Mouse (Mus musculus): ENCODE results near the gene Sema3g. TPM values are rescaled to one million over a fixed set of nuclear protein-coding genes. Genes with fewer than 3 reads are reported as not detected.

Sema3g gene
- total RNA-seq, 2 experiments from 2014 or later: 7.2 to 8.7 TPM

DNA sequence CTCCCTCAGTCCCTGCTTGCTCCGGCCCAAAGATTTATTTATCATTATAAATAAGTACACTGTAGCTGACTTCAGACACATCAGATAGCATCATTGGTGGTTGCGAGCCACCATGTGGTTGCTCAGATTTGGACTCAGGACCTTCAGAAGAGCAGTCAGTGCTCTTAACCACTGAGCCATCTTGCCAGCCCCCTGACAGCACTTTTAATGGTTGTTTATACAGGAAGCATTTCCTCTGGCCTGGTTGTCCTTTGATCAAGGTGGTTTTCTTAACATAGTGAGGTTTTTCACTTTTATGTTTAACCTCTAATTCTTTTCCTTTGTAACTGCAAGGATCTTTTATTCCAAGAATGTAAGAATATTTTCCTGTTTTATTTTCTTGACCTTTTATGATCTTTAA, 23.2 kb upstream of the Sema3g start:
- intact Hi-C loops (cut with DNase I; ENCODE audit: low total_unique reads): no loop called here
- no peak for DNase-seq

DNA sequence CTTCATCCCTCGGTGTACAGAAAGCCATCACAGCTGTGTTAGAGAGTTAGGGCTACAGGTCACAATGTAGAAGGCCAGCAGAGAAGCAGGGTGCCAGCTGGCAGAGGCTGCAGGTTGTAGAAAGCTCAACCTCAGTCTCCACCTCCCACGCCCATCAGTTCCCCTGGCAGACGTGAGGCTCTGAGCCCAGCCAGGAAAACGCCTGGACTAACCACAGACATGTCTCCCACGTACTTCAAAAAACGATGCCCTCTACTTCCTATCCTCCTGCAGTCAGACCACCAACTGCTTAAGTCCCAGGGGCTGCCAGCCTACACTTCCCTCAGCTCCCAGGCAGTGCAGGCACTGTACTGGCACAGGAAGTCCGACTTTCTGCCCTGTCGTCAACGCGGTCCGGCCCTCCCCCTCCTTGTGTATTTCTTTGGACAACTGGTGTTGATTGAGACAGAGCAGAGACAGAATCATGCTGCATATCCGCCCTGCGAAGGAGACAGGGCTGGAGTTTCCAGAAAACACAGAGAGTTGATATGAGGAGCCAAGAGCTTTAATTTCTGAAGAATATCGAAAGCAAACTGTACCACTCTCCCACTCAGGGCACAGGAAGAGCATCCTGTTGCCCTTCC, 22.7 kb upstream of the Sema3g start:
- intact Hi-C loops (cut with DNase I; ENCODE audit: low total_unique reads): no loop called here
- peak; percentile 87 for DNase-seq

DNA sequence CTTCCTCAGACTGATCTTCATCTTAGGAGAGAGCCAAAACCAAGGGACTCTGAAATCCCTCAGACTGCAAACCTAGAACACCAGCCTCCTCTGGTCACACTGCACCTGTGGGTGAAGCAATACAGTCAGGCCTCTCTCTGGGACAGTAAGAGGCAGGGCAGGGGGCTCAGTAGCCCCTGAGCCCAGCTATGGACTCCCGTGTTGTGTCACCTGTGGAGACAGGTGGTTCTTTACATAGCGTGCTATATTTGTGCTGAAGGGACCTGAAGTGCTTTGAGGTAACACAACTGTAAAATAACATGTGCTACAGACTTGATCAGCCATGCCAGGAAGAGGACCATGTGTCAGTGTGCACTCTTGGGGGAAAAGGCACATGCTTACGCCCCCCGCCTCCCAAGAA, 22.1 kb upstream of the Sema3g start:
- intact Hi-C loops (cut with DNase I; ENCODE audit: low total_unique reads): no loop called here
- DNase-seq: no peak

DNA sequence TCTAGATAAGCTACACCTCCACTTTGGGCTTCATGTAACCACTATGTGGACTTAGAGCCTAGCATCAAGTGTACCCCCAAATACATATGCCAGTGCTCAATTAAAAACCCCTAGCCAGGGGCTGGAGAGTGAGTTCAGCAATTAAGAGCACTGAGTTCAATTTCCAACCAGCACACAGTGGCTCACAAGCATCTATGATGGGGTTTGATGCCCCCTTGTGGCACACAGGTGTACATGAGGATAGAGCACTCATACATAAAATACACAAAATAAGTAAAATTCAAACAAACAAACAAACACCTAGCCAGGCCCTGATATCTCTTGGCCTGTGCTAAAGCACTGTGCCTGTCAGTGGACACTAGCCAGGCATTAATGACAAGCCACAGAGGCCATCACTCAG, 21.7 kb upstream of the Sema3g start:
- intact Hi-C loops (cut with DNase I; ENCODE audit: low total_unique reads): no loop called here
- DNase-seq: no peak

DNA sequence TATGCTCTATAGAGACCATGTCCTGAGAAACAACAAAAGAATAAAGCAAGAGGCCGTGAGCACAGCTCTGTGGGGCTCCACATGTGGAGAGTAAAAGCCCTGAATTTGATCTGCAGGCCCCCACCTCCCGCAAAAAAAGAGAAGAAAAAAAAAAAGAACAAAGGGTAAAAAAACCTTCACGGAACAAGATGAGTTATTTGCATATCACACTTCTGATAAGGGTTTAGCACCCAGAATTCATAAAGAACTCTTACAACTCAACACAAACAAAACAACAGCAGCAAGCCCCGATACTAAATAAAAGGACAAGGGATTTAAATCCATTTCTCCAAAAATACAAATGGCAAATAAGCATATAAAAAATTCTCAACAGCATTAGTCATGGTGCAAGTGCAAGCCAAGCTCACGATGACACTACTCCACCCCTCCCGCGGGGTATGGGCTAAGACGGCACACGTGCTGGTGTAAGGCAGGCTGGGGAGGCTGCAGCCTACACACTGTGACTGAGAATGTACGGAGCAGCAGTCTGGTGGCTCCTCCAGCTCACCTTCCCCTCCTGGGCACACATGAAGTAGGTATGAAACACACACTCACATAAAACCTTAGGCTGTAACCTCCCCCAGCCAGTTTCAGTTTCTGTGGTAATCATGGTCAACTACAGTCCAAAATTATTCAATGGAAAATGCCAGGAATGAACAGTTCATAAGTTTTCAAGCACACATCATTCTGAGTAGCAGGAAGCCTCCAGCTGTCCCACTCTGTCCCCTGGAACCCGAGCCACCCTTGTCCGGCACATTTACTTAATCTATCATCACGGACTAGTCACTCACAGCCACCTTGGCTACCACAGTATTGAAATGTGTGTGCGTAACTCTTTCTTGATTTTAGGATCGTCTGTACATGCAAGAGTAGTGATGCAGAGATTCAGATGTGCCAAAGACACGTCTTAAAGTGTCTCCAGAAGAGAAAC, 19.8 kb upstream of the Sema3g start:
- DNase-seq: peak; percentile 66
- intact Hi-C loops (cut with DNase I; ENCODE audit: low total_unique reads): no loop called here

DNA sequence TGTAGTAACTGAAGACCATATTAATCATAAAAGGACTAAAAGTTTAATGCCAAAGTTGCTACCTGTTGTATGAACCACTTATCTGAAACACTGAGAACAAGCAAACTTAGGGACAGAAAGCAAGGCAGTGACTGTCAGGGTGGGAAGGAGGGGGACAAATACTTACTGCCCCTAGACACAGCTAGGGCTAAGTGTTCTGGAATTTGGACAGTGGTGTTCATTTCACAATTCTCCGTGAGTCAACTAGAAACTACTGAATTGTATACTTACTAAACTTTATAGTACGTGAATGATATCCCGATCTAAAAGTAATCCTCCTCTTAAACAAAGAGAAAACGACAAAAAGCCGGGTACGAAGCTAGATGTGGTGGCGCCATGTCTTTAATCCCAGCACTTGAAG, 18.1 kb upstream of the Sema3g start:
- intact Hi-C loops (cut with DNase I; ENCODE audit: low total_unique reads): no loop called here
- no peak for DNase-seq

DNA sequence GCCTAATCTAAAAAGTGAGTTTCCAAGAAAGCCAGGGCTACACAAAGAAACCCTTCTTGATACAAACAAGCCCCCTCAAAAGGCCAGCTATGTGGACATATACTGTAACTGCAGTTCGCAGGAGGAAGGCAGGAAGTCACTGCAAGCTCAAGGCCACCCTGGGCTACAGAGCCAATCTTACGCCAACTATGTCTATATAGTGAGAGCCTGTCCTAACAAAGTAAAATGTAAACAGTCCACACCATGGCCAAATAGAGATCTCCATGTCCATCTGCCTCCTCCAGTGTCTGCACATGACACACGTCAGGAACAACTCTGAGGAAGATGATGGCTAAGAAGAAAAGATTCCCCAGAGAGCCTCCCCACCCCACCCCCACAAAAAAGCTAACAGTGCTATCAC, 17.6 kb upstream of the Sema3g start:
- intact Hi-C loops (cut with DNase I; ENCODE audit: low total_unique reads): no loop called here
- no peak for DNase-seq

DNA sequence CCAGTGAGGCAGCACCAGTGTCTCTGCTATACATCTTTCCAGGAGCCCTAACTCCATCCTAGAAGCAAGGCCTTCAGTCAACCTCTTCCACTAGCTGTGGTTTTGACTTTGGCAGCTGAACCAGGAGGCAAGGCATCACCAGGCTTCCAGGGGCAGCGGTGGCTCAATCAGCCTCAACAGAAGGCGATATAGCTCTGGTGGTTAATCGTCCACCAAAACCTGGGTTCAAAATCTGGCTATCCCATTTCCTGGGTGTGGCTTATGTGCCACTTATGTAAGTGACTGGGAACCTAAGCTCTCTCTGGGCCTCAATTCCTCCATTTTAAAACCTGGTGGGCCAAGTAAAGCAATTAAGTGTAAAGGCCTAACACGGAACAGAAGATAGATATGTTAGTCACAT, 12.8 kb upstream of the Sema3g start:
- DNase-seq: no peak
- intact Hi-C loops (cut with DNase I; ENCODE audit: low total_unique reads): no loop called here

DNA sequence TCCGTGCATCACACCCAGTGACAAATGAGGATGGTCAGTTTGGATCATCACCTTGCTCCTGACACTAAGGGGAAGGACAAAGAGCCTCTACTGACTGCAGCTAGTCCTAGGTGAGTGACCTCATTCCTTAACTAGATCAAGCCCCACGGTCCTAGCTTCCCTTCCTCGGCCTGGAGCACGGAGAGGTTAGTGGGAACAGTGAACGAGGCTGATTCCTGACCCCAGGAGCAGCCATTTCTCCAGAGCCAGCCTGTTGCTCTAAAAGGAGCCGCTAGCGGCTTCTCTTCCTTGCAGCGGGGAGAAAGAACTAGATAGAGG, 12.5 kb upstream of the Sema3g start:
- intact Hi-C loops (cut with DNase I; ENCODE audit: low total_unique reads): no loop called here
- DNase-seq: no peak

DNA sequence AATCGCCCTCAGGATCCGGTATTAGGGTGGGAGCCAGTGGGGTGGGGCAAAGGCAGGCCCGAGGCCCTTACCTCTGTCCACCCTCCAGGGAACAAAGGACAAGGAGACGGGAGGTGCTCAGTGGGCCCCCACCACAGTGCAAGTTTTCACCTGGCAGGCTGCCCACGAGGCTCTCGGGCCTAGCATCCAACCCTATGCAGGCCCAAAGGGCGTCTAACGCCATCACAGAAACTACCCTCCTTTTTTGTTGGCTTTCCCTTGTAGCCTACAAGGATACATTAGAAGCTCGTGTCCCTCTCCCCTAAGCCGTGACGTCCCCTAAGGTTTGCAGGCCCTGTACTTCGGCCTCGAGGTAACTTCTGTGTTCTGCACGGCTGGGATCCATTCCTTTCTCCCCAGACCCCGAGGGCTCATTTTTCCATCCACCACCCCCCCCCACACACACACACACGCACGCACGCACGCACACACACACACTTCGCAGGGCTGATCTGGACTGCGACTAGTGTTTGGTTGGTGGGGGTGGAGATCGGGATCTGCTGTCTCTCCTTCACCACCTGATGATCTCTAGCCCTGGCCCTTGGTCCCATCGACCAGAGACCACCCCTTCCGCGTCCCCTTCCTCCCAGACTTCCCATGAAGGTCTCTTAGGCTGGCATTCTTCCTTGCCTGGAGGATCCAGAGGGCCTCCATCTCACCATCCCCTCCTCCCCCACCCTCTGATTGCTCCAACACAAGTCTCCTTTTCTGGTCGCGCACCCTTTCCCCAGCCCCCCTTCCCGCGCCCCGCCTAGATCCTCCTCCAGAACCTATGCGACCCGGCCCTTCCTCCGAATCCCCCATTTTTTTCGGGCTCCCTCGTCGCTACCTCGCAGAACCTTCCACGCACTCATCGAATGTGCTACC, 11.8 kb upstream of the Sema3g start:
- peak; percentile 57 for DNase-seq
- intact Hi-C loops (cut with DNase I; ENCODE audit: low total_unique reads): no loop called here

DNA sequence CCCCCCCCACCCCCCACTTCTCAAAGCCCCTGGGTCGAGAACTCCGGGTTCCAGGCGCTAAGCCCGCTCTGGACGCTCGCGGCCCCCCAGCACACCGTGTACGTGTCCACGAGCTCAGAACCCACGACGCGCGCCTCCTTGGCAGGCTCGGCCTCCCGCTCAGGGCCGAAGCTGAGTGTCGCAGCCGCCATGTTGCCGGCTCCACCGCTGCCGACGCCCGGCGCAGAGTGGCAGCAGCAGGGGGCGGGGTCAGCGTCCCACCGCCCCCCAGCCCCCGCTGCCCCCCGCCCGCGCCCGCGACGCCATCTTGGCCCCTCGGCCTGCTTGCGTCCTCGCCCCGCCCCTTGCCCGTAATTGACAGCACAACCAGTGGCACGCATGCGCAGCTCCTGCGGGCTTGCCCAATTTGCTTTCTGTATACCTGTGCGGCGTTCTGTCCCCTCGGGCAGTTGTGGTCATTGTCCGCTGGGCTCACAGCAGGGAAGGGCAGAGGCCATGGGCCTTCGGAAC, 11.1 kb upstream of the Sema3g start:
- intact Hi-C loops (cut with DNase I; ENCODE audit: low total_unique reads): no loop called here
- peak; percentile 98 for DNase-seq

DNA sequence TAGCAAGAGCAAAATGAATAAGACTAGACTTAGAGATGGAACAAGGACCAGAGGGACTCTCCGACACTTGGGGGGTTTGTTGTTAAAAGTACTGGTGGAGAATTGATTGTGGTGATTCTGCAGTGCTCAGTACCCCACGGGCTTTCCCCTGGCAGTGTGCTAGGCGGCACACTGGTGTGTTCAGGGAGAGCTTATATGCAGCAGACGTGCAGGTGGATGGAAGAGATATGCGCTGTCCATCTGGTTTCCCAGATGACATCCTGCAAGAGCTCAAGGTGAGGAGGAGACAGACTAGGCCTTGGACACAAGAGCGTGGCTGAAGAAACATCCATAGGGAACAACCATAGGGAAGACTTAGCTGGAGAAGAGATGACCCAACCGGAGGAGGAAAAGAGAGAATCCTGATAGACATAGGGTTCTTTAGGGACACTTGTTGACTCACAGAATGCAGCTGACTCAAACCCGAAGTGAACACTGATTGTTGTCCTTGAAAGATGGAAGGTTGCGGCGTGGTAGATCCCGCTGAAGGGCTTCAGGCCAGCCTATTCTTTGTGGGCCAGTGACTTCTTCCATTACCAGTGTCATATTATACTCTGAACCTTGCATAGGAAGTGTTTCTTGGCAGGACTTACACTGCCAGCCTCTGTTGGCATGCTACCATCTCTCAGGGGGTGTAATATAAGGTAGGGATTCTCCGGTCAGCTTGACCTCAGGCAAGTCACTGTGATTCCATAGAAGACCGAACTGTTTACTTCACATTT, 10.4 kb upstream of the Sema3g start:
- intact Hi-C loops (cut with DNase I; ENCODE audit: low total_unique reads): no loop called here
- DNase-seq: no peak

DNA sequence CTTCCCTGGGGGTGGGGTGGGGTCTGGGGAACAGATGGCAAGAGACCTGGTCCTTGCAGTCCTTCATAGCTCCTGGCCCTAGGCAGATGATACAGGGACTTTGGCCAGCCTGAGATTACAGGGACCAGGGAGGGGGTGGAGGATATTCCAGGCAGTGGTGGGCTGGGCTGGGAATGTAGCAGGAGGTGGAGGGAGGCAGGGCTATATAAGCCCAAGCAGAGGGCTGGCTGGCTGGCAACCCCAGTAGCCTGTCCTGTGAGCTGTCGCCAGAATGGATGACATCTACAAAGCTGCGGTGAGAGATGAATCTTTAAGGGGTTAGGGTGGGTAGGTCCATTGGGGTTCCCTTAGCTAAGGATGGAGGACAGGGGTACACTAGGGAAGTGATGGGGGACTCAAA, 9.6 kb upstream of the Sema3g start, which contains the start of gene Tnnc1:
Tnnc1 (plus strand) TSS at position 229 of the 400 bp plus-strand sequence.
- DNase-seq: no peak
- intact Hi-C loops (cut with DNase I; ENCODE audit: low total_unique reads): no loop called here

DNA sequence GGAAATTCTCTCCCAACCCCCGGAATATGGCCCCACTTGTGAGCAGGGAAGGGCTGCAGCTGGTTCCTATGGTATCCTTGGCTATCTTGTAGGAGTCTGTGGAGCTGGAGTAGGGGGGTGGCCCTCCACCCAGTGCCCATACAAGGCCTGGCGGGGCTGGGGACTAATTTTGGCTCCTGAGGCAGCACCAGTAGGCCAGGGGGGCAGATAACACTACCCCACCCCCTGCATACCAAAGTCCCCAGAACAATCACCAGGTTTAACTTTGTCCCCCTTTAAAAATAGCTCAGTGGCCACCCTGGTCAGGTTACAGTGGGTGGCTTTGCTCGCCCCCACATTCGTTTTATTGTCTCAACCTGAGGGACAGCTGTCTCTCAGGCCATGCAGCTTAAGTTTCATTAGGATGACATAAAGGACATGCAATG, 8.5 kb upstream of the Sema3g start:
- intact Hi-C loops (cut with DNase I; ENCODE audit: low total_unique reads): no loop called here
- DNase-seq: no peak

DNA sequence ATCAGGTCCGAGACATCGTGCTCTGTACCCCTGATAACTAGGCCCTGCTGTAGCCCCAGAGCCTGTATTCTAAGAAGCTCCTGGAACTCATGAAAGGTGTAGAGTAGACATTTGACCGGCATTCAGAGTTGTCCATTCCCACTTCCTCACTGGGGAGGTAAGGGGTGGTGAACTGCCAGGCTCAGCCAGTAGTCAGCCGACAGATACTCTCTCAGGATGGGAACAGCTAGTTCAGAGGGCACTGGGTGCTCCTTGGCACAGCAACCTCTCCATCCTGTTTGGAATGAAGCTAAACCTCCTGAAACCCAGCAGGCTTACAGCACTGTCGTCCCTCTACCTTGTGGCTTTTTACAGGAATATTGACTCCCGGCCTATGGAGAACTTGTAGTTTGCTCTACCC, 5.8 kb upstream of the Sema3g start:
- DNase-seq: no peak
- intact Hi-C loops (cut with DNase I; ENCODE audit: low total_unique reads): loop anchor here (5.0 kb wide), 1 partner anchor 35 kb away; no protein-coding TSS in a partner anchor

DNA sequence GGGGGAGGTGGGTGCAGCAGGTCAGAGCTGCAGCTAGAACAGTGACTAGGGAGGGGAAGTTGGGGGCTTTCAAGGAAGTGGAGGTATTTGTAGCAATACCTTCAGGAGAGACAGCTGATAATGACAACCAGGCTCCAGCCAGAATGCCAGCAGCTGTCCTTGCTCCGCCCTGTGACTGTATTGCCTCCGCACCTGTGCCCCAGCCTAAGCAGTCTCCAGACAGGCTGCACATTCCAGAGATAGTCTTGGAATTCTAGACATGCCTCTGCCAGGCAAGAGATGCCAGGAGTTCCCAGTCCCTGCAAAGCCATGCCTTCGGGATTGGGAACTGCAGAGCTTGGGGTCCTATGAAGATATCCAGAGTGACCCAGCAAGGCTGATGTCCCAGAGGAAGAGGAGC, 5.2 kb upstream of the Sema3g start:
- no peak for DNase-seq
- intact Hi-C loops (cut with DNase I; ENCODE audit: low total_unique reads): loop anchor here (5.0 kb wide), 1 partner anchor 35 kb away; no protein-coding TSS in a partner anchor

DNA sequence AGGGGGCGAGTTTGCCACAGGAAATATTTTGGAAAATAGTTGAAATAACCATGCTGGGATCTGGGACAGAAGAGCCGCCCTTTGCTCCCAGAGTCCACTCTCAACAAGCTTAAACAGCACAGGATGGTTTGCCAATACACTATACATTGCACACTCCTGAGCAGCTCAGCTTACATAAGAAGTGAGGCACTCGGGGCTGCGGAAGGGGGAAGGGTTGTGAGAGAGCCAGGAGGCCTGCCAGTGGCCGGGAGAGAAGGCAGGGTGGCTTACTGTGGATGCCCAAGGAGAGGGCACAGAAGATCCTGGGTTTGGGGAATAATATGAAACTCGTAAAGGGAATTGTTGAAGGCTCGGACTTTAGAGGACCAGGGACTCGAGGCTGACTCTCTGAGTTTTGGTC, 3.8 kb upstream of the Sema3g start:
- intact Hi-C loops (cut with DNase I; ENCODE audit: low total_unique reads): loop anchor here (5.0 kb wide), 1 partner anchor 33 kb away; no protein-coding TSS in a partner anchor
- DNase-seq: no peak

DNA sequence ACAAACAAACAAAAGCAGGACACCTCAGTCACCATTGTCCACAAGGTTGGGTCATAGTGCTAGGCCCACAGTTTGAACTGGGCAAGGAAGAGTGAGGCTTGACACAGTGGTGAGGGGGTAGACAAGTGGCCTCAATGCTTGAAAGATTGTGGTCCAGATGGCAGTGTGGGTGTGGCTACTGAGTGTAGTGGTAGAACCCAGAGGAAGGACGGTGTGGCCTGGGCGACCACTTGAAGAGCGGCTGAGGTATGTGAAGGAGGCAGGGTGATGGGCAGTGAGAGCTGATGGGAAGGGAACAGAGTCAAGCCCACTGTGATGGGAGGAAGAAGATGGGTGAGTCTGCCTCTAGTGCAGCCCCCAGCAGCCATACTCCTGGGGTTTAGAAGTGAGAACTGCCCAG, 3.0 kb upstream of the Sema3g start:
- intact Hi-C loops (cut with DNase I; ENCODE audit: low total_unique reads): loop anchor here (5.0 kb wide), 1 partner anchor 33 kb away; no protein-coding TSS in a partner anchor
- no peak for DNase-seq
